Mouse (Mus musculus): Measurements from ENCODE around the gene Grid1.

Gene Grid1

GRCm38 (mm10) chr14:34989131-34989530 is 169.2 kb downstream of the Grid1 start:
- no peak for DNase-seq (ENCODE audit: low read depth, low spot score)

GRCm38 (mm10) chr14:35006736-35007135 is 186.8 kb downstream of the Grid1 start:
- DNase-seq (ENCODE audit: low read depth, low spot score): no peak

GRCm38 (mm10) chr14:35008674-35009073 is 188.8 kb downstream of the Grid1 start:
- DNase-seq (ENCODE audit: low read depth, low spot score): no peak

DNA sequence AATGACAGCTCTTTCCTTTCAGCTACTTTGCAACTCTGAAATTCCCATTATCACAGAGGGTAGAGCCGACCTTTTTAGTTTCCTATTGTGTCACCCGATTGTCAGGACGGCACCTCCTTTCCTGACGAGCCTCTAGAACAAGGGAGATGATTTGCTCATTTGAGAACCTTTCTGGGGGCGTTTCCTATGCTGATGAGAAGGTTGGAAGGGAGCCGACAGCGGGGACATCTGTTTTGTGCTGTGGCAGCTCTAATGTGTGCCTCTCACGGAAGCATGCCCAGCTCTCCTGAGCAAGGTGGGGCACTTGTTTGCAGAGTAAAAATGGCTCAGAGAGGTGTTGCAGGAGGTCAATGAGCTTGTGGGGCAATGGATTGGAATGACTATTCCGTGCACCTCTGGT is 189.2 kb downstream of the Grid1 start:
- no peak for DNase-seq (ENCODE audit: low read depth, low spot score)

- DNase-seq (ENCODE audit: low read depth, low spot score): peak; percentile 3
Observed at GRCm38 (mm10) chr14:35026686-35027085, 206.8 kb downstream of the Grid1 start.

GRCm38 (mm10) chr14:35027501-35028140 is 207.7 kb downstream of the Grid1 start:
- DNase-seq (ENCODE audit: low read depth, low spot score): no peak

DNA sequence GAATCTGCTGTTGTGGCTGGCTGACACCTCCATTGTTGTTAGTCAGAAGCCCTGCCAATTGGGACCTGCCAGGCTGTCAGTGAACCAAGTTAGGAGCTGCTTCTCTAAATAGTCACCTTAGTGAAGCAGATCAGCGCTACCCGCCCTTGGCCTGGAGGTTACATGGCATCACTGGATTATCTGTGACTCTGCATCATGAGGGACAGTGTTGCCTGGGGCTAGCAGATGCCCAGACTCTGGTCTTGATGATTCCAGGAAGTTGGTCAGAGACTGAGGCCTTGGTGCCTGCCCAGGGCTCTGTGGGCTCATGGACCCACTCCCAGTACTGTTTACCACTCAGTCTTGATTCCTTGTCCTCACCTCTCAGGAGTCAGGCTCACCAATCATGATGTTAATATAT is 209.7 kb downstream of the Grid1 start:
- no peak for DNase-seq (ENCODE audit: low read depth, low spot score)

- DNase-seq (ENCODE audit: low read depth, low spot score): no peak
Observed at GRCm38 (mm10) chr14:35030271-35030670, 210.4 kb downstream of the Grid1 start.

DNA sequence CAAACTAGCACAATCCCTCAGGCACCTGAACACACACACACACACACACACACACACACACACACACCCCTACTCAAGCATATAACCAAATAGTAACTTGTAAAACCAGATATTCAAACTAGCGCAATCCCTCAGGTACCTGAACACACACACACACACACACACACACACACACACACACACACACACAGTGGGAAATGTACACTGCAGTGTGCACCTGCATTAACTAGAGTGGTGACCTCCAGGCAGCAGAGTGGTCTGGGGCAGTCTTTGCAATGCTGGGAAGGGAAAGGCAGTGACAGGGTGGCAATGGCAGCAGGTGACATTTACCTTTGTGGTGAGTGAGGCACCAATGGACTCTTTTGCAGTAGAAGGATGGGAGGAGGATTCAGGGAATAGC is 212.4 kb downstream of the Grid1 start:
- DNase-seq (ENCODE audit: low read depth, low spot score): no peak

- no peak for DNase-seq (ENCODE audit: low read depth, low spot score)
Observed at GRCm38 (mm10) chr14:35044268-35044667, 224.4 kb downstream of the Grid1 start.

- DNase-seq (ENCODE audit: low read depth, low spot score): no peak
Observed at GRCm38 (mm10) chr14:35044918-35045698, 225.2 kb downstream of the Grid1 start.

- no peak for DNase-seq (ENCODE audit: low read depth, low spot score)
Observed at GRCm38 (mm10) chr14:35049231-35049630, 229.3 kb downstream of the Grid1 start.

DNA sequence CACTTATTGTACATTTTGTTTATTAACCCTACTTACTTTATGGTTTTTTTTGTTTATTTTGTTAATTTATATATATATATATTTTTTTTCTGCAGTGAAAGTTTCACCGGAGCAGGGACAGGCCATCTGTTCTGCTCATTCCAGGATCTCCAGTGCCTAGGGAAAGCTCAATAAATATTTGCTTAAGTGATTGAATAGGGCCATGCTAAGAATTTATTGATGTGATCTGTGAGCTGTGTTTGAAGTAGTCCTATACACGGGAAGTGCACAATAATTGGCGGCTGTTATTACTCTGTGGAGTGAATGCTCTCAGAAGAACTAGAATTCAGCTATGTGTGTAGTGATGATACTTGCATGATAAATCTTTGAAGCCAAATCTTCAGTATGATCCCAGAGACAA is 234.2 kb downstream of the Grid1 start:
- no peak for DNase-seq (ENCODE audit: low read depth, low spot score)

DNA sequence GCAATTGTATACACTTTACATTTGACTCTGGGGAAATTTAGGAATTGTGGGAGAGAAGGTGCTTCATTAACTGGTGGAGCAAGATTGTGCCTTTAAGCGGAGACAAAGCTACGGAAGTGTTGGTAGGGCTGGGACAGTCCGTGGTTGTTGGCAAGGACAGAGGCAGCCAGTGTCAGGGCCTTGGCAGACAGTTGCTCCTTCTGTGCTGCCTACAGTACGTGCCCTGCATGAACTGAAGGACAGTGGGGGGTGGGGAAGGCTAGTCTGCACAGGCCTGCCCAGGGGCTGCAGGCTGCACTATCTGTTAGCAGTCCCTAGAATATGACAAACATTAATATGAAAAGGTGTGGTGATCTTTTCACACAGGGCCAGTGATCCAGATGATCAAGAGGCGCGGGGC is 254.7 kb downstream of the Grid1 start:
- DNase-seq (ENCODE audit: low read depth, low spot score): no peak

DNA sequence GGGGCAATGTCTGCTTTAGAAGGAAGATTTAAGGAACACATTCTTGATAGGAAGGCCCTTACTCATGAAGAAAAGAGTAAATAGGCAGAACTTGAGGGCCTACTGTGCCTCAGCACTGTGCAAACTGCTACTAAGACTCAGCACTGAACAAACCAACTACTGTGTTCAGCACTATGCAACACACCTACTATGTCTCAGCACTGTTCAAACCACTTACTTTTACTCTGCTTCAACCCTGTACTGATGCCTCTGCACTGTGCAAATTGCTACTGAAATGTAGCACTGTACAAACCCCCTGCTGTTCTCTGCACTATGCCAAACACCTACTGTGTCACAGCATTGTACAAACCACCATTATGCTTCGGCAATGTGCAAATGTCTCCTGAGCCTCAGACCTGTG is 260.0 kb downstream of the Grid1 start:
- DNase-seq (ENCODE audit: low read depth, low spot score): no peak

- DNase-seq (ENCODE audit: low read depth, low spot score): no peak
Observed at GRCm38 (mm10) chr14:35092646-35093045, 272.7 kb downstream of the Grid1 start.

GRCm38 (mm10) chr14:35093561-35094186 is 273.8 kb downstream of the Grid1 start:
- no peak for DNase-seq (ENCODE audit: low read depth, low spot score)

DNA sequence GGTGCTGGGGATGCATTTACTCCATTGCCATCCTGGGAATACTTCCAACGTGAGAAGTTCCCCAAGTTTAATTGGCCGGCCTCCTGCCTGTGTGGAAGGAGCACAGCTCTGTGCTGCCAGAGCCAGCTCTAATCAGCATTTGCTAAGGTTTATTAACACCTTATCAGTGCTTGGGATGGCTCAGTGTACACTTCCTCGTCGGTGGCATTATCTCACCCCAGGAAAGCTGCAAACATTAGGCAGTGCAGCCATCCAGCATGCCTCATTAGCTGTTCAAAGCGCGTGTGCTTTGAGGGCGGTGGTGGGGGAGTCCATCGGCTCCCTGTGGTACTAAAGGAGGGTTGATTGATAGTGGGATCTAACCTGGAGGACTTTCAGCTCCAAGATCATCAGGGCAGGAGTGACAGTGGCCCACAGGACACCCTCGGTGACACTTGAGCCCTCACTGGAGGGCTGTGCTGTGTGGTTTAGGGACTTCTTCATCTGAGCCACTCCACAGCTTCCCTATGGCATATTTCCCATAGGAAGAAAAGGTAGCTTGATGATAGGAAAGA is 275.7 kb downstream of the Grid1 start:
- DNase-seq (ENCODE audit: low read depth, low spot score): no peak

GRCm38 (mm10) chr14:35096085-35096484 is 276.2 kb downstream of the Grid1 start:
- no peak for DNase-seq (ENCODE audit: low read depth, low spot score)

GRCm38 (mm10) chr14:35097166-35097565 is 277.3 kb downstream of the Grid1 start:
- DNase-seq (ENCODE audit: low read depth, low spot score): no peak

GRCm38 (mm10) chr14:35103639-35104210 is 283.8 kb downstream of the Grid1 start:
- DNase-seq (ENCODE audit: low read depth, low spot score): no peak

DNA sequence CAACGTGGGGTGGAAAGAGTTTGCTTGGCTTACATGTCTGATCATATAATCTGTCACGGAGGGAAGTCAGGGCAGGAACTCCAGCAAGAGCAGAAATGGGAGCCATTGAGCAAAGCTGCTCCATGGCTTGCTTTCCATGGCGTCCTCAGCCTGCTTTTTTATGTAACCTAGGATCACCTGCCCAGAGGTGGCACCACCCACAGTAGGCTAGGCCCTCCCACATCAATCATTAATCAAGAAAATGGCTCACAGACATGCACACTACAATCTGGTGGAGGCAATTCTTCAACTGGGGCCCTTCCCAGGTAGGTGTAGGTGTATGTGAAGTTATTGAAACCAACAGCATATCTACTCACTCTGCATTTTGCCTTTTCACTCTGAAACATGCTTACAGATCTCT is 287.7 kb downstream of the Grid1 start:
- DNase-seq (ENCODE audit: low read depth, low spot score): no peak

All from A20 (cell line).